Mouse (Mus musculus): ENCODE results near the gene 4933415A04Rik. TPM values are rescaled to one million over a fixed set of nuclear protein-coding genes. Genes with fewer than 3 reads are reported as not detected.

Gene 4933415A04Rik
- polyA plus RNA-seq, 1 experiment, result 0.38 TPM

- Histone ChIP-seq H3K4me1 (ENCODE audit: control insufficient read depth, insufficient read depth, low read length) (peaks cover 16% of the 10 kb centered on the region), H3K4me3 (replicated peaks; ENCODE audit: extremely low read depth, low read depth, low read length) (no peak overlapping the region)
- TF ChIP-seq POLR2A (IDR thresholded peaks at IDR 0.05; ENCODE audit: borderline replicate concordance, extremely low read depth, low read depth, low read length), result no peak
- TF ChIP-seq CTCF (IDR thresholded peaks at IDR 0.05; ENCODE audit: insufficient read depth, low read length), result no peak
- DNase-seq, result peak; percentile 35
- WGBS, result 25% methylated on average over 11 of the region's 11 CpGs
Measured at GRCm38 (mm10) chr11:43549701-43550100, 37.1 kb upstream of the 4933415A04Rik start.

- no peak for TF ChIP-seq POLR2A (IDR thresholded peaks at IDR 0.05; ENCODE audit: borderline replicate concordance, extremely low read depth, low read depth, low read length)
- no peak for TF ChIP-seq CTCF (IDR thresholded peaks at IDR 0.05; ENCODE audit: insufficient read depth, low read length)
- 88% methylated on average over 3 of the region's 3 CpGs for WGBS
- Histone ChIP-seq H3K4me1 (ENCODE audit: control insufficient read depth, insufficient read depth, low read length) (peaks cover 16% of the 10 kb centered on the region), H3K4me3 (replicated peaks; ENCODE audit: extremely low read depth, low read depth, low read length) (no peak overlapping the region)
- no peak for DNase-seq
Measured at GRCm38 (mm10) chr11:43551756-43552155, 35.1 kb upstream of the 4933415A04Rik start.

- Histone ChIP-seq H3K4me1 (ENCODE audit: control insufficient read depth, insufficient read depth, low read length) (peaks cover 16% of the 10 kb centered on the region), H3K4me3 (replicated peaks; ENCODE audit: extremely low read depth, low read depth, low read length) (no peak overlapping the region)
- 95% methylated on average over 6 of the region's 6 CpGs for WGBS
- no peak for DNase-seq
- TF ChIP-seq CTCF (IDR thresholded peaks at IDR 0.05; ENCODE audit: insufficient read depth, low read length), result no peak
- TF ChIP-seq POLR2A (IDR thresholded peaks at IDR 0.05; ENCODE audit: borderline replicate concordance, extremely low read depth, low read depth, low read length), result no peak
Measured at GRCm38 (mm10) chr11:43552675-43553074, 34.2 kb upstream of the 4933415A04Rik start.

- 78% methylated on average over 11 of the region's 11 CpGs for WGBS
Measured at GRCm38 (mm10) chr11:43556538-43556937, 30.3 kb upstream of the 4933415A04Rik start.

GRCm38 (mm10) chr11:43559515-43560292, 27.1 kb upstream of the 4933415A04Rik start:
- TF ChIP-seq POLR2A (IDR thresholded peaks at IDR 0.05; ENCODE audit: borderline replicate concordance, extremely low read depth, low read depth, low read length) (no peak), CTCF (IDR thresholded peaks at IDR 0.05; ENCODE audit: insufficient read depth, low read length) (no peak)
- WGBS, result 50% methylated on average over 6 of the region's 6 CpGs
- Histone ChIP-seq H3K4me1 (ENCODE audit: control insufficient read depth, insufficient read depth, low read length) (peaks cover 3% of the 10 kb centered on the region; the same call in 1 of the 2 replicates), H3K4me3 (replicated peaks; ENCODE audit: extremely low read depth, low read depth, low read length) (no peak overlapping the region)
- no peak for DNase-seq

More at GRCm38 (mm10) chr11:43556538-43556937, 30.3 kb upstream of the 4933415A04Rik start:
- TF ChIP-seq POLR2A (IDR thresholded peaks at IDR 0.05; ENCODE audit: borderline replicate concordance, extremely low read depth, low read depth, low read length) (no peak), CTCF (IDR thresholded peaks at IDR 0.05; ENCODE audit: insufficient read depth, low read length) (peak; percentile 36; the same call in 1 of the 2 replicates)
- no peaks in the 10 kb centered on the region for H3K4me1 ChIP-seq (ENCODE audit: control insufficient read depth, insufficient read depth, low read length)
- H3K4me3 ChIP-seq (replicated peaks; ENCODE audit: extremely low read depth, low read depth, low read length), result no peak overlapping the region
- no peak for DNase-seq

GRCm38 (mm10) chr11:43563654-43564244, 23.1 kb upstream of the 4933415A04Rik start:
- 52% methylated on average over 10 of the region's 10 CpGs for WGBS
- H3K4me1 ChIP-seq (ENCODE audit: control insufficient read depth, insufficient read depth, low read length), result peaks cover 3% of the 10 kb centered on the region; the same call in 1 of the 2 replicates

GRCm38 (mm10) chr11:43565414-43565813, 21.4 kb upstream of the 4933415A04Rik start:
- Histone ChIP-seq H3K4me3 (replicated peaks; ENCODE audit: extremely low read depth, low read depth, low read length) (no peak overlapping the region), H3K4me1 (ENCODE audit: control insufficient read depth, insufficient read depth, low read length) (peaks cover 16% of the 10 kb centered on the region)
- no peak for TF ChIP-seq POLR2A (IDR thresholded peaks at IDR 0.05; ENCODE audit: borderline replicate concordance, extremely low read depth, low read depth, low read length)
- no peak for TF ChIP-seq CTCF (IDR thresholded peaks at IDR 0.05; ENCODE audit: insufficient read depth, low read length)
- WGBS, result 62% methylated on average over 2 of the region's 2 CpGs
- no peak for DNase-seq

More at GRCm38 (mm10) chr11:43563654-43564244, 23.1 kb upstream of the 4933415A04Rik start:
- no peak for TF ChIP-seq CTCF (IDR thresholded peaks at IDR 0.05; ENCODE audit: insufficient read depth, low read length)
- TF ChIP-seq POLR2A (IDR thresholded peaks at IDR 0.05; ENCODE audit: borderline replicate concordance, extremely low read depth, low read depth, low read length), result no peak
- no peak overlapping the region for H3K4me3 ChIP-seq (replicated peaks; ENCODE audit: extremely low read depth, low read depth, low read length)
- no peak for DNase-seq

GRCm38 (mm10) chr11:43565852-43566251, 21.0 kb upstream of the 4933415A04Rik start:
- Histone ChIP-seq H3K4me3 (replicated peaks; ENCODE audit: extremely low read depth, low read depth, low read length) (no peak overlapping the region), H3K4me1 (ENCODE audit: control insufficient read depth, insufficient read depth, low read length) (peaks cover 16% of the 10 kb centered on the region)
- no peak for DNase-seq
- TF ChIP-seq POLR2A (IDR thresholded peaks at IDR 0.05; ENCODE audit: borderline replicate concordance, extremely low read depth, low read depth, low read length), result no peak
- TF ChIP-seq CTCF (IDR thresholded peaks at IDR 0.05; ENCODE audit: insufficient read depth, low read length), result no peak
- 49% methylated on average over 8 of the region's 8 CpGs for WGBS

- H3K4me1 ChIP-seq (ENCODE audit: control insufficient read depth, insufficient read depth, low read length), result peaks cover 16% of the 10 kb centered on the region
- 50% methylated on average over 5 of the region's 5 CpGs for WGBS
- no peak for TF ChIP-seq CTCF (IDR thresholded peaks at IDR 0.05; ENCODE audit: insufficient read depth, low read length)
- TF ChIP-seq POLR2A (IDR thresholded peaks at IDR 0.05; ENCODE audit: borderline replicate concordance, extremely low read depth, low read depth, low read length), result no peak
- no peak for DNase-seq
- H3K4me3 ChIP-seq (replicated peaks; ENCODE audit: extremely low read depth, low read depth, low read length), result no peak overlapping the region
Measured at GRCm38 (mm10) chr11:43566696-43567095, 20.1 kb upstream of the 4933415A04Rik start.
